Mouse (Mus musculus) T-cell, adult 2 months (primary cell): ENCODE data around the gene 1110017D15Rik.

ENCODE experiments used
- DNase-seq: peaks from one replicate; pipeline ENCODE4 v3.0.0; 2022; ENCODE audit warnings: low spot score

Gene 1110017D15Rik

GRCm38 (mm10) chr4:41513309-41513708, 3.8 kb downstream of the 1110017D15Rik start:
- no peak for DNase-seq

- DNase-seq, result no peak
Observed at GRCm38 (mm10) chr4:41507998-41508397, 9.1 kb downstream of the 1110017D15Rik start.

GRCm38 (mm10) chr4:41507326-41507924, 9.7 kb downstream of the 1110017D15Rik start:
- DNase-seq, result no peak

- DNase-seq, result peak; percentile 69
Observed at GRCm38 (mm10) chr4:41506906-41507305, 10.2 kb downstream of the 1110017D15Rik start.

GRCm38 (mm10) chr4:41506156-41506555, 11.0 kb downstream of the 1110017D15Rik start:
- DNase-seq, result peak; percentile 37

- no peak for DNase-seq
Observed at GRCm38 (mm10) chr4:41505131-41505551, 12.0 kb downstream of the 1110017D15Rik start.

- no peak for DNase-seq
Observed at GRCm38 (mm10) chr4:41504325-41504724, 12.8 kb downstream of the 1110017D15Rik start.

- peak; percentile 34 for DNase-seq
Observed at GRCm38 (mm10) chr4:41502986-41503412, 14.1 kb downstream of the 1110017D15Rik start, which contains the start of gene AI464131. AI464131 (minus strand) TSS chr4:41503076.

GRCm38 (mm10) chr4:41502171-41502940, 14.8 kb downstream of the 1110017D15Rik start:
- no peak for DNase-seq

- DNase-seq, result no peak
Observed at GRCm38 (mm10) chr4:41500787-41501186, 16.3 kb downstream of the 1110017D15Rik start.

- DNase-seq, result no peak
Observed at GRCm38 (mm10) chr4:41499619-41500018, 17.5 kb downstream of the 1110017D15Rik start.

- DNase-seq, result no peak
Observed at GRCm38 (mm10) chr4:41498921-41499391, 18.2 kb downstream of the 1110017D15Rik start.

- DNase-seq, result no peak
Observed at GRCm38 (mm10) chr4:41497995-41498845, 18.9 kb downstream of the 1110017D15Rik start.

- no peak for DNase-seq
Observed at GRCm38 (mm10) chr4:41497579-41497978, 19.6 kb downstream of the 1110017D15Rik start.

- no peak for DNase-seq
Observed at GRCm38 (mm10) chr4:41497046-41497445, 20.1 kb downstream of the 1110017D15Rik start.

- no peak for DNase-seq
Observed at GRCm38 (mm10) chr4:41495850-41496249, 21.3 kb downstream of the 1110017D15Rik start.

- DNase-seq, result no peak
Observed at GRCm38 (mm10) chr4:41495076-41495475, 22.1 kb downstream of the 1110017D15Rik start.

- DNase-seq, result no peak
Observed at GRCm38 (mm10) chr4:41494378-41494777, 22.8 kb downstream of the 1110017D15Rik start.

- DNase-seq, result no peak
Observed at GRCm38 (mm10) chr4:41493464-41494116, 23.5 kb downstream of the 1110017D15Rik start.

- no peak for DNase-seq
Observed at GRCm38 (mm10) chr4:41492951-41493350, 24.2 kb downstream of the 1110017D15Rik start.

- DNase-seq, result no peak
Observed at GRCm38 (mm10) chr4:41481601-41482017, 35.5 kb downstream of the 1110017D15Rik start.

GRCm38 (mm10) chr4:41480254-41480653, 36.9 kb downstream of the 1110017D15Rik start:
- DNase-seq, result no peak
